Mouse (Mus musculus): ENCODE data around the gene Camk2g.

DNA sequence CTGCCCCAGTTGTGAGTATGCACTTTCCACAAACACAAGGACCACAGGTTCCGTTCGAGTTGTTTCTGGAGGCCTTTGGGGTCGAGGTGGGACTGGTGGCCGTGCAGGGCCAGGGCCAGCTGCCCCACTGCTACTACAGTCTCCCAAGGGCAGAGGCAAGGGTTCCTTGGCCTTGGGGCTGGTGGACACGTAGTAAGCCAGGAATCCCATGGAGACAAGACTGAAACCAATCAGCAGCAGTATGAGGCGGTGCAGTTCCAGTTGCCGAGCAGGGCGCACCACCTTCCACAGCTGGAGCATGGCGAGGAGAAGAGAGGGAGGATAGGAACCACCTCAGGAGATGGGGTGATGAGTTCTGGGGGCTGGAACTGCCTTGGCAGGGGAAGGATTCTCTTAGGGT lies 64.0 kb downstream of the Camk2g start:
- no peak for TF ChIP-seq NELFE (IDR thresholded peaks at IDR 0.05; ENCODE audit: low read depth, low read length)
- TF ChIP-seq POLR2AphosphoS2 (IDR thresholded peaks at IDR 0.05; ENCODE audit: low read depth, low read length) = no peak
